Mouse (Mus musculus): ENCODE measurements around the gene Esp3. TPM values are rescaled to one million over a fixed set of nuclear protein-coding genes. Genes with fewer than 3 reads are reported as not detected.

Esp3 gene
- not detected in 2 replicates for polyA plus RNA-seq (2015; fragmentation: Nextera tagmentation; extraction: Ambion mirVana)

DNA sequence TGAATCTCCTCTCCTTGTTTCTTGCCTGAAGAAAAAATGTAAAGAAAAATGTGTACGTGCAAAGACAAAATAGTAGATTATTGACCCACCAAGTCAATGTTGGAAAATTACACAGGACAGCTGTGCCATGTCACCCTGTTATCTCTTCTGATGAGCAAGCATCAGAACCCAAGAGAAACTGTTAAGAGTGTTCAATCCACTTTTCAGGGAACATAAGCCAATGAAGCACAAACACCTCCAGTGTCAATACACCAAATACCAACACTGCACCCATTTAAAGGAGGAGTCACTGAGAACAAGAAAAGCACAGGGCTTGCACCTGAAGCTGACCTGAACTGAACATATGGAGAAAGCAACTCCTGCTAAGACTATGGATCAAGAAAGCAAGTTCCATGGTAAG is at the start of gene Esp3:
Gene Esp3 (plus strand): TSS at position 301 of the 400 bp plus-strand sequence.

DNA sequence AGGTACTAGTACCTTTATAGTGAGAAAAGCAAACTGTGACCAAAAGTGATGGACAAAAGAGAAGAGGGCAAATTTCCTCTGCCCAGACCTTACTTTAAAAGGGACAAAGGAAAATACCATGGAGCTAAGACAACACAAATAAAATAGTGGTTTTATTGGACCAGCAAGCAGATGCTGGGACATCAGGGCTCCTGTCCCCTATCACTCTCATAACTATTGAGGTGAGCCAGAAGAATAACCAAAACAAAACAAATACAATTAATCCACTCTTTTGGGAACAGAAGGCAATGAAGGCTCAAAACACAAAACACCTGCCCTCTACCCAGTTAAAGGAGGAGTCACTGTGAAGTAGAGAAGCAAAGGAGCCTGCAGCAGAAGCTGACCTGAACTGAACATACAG is 33.6 kb upstream of the Esp3 start, which contains the start of gene Esp4:
Gene Esp4 (plus strand): TSS at position 301 of the 400 bp plus-strand sequence.

Other genes with a start within 250 kb of the Esp3 start
- gene Esp8, start 112.1 kb upstream of the Esp3 start, polyA plus RNA-seq (2015; fragmentation: Nextera tagmentation; extraction: Ambion mirVana): not detected in 2 replicates
- gene Esp6, start 70.6 kb upstream of the Esp3 start, polyA plus RNA-seq (2015; fragmentation: Nextera tagmentation; extraction: Ambion mirVana): not detected in 2 replicates
- not detected in 2 replicates for gene Esp4, start 33.5 kb upstream of the Esp3 start, polyA plus RNA-seq (2015; fragmentation: Nextera tagmentation; extraction: Ambion mirVana)
- not detected in 2 replicates for gene Esp1, start 95.0 kb downstream of the Esp3 start, polyA plus RNA-seq (2015; fragmentation: Nextera tagmentation; extraction: Ambion mirVana)
- gene Crisp2, start 174.9 kb downstream of the Esp3 start, polyA plus RNA-seq (2015; fragmentation: Nextera tagmentation; extraction: Ambion mirVana): not detected in 2 replicates
- gene Rhag, start 179.1 kb downstream of the Esp3 start, polyA plus RNA-seq (2015; fragmentation: Nextera tagmentation; extraction: Ambion mirVana): 0.11 and 0.37 TPM in 2 replicates
- 4.8 and 5.3 TPM in 2 replicates for gene 9130008F23Rik, start 248.5 kb downstream of the Esp3 start, polyA plus RNA-seq (2015; fragmentation: Nextera tagmentation; extraction: Ambion mirVana)